Mouse (Mus musculus): Measurements from ENCODE around the gene Ccdc77.

DNA sequence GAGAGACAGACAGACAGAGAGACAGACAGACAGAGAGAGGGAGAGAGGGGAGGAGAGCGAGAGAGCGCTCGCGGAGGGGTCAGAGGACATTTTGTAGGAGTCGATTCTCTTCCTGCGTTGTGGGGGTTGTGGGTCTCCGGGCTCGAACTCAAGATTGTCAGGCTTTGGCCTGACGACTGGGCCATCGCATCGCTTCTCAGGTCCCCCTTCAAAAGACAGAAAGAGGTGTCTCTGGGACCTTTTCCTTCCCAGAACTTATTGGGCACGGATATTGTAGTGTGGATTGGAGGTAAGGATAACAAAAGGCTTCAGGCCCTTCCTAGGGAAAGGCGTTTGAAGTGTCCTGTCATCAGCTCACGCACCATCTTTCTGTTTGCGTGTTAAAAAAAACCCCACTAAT is 877 bp upstream of the Ccdc77 start:
- TF ChIP-seq CTCF (IDR thresholded peaks at IDR 0.05; ENCODE audit: low read depth) (no peak), EP300 (IDR thresholded peaks at IDR 0.05; ENCODE audit: low read depth) (no peak)
